Mouse (Mus musculus) midbrain, embryonic 13.5 days (tissue): ENCODE data around the gene Mef2a. TPM values are rescaled to one million over a fixed set of nuclear protein-coding genes. Genes with fewer than 3 reads are reported as not detected.

Source experiments
- ATAC-seq: fragments of 200-750 bp; cut with Nextera tagmentation; 2 replicates; pipeline ENCODE4 v1.8.0; 2017; ENCODE audit warnings: mild to moderate bottlenecking, moderate TSS enrichment, moderate library complexity
- H3K27ac ChIP-seq: fragments of 300-500 bp; sonication (generic); 2 replicates; pipeline ENCODE4 v1.5.1; 2015; ENCODE audit warnings: inconsistent platforms, mild to moderate bottlenecking, moderate library complexity
- H3K27me3 ChIP-seq: fragments of 300-500 bp; sonication (generic); 2 replicates; pipeline ENCODE4 v1.6.1; 2015; ENCODE audit warnings: mild to moderate bottlenecking, inconsistent platforms
- H3K36me3 ChIP-seq: fragments of 300-500 bp; sonication (generic); 2 replicates; pipeline ENCODE4 v1.6.1; 2015; ENCODE audit warnings: mild to moderate bottlenecking, inconsistent platforms
- H3K4me1 ChIP-seq: fragments of 300-500 bp; sonication (generic); replicated peaks from 2 replicates; pipeline ENCODE4 v1.6.1; 2015; ENCODE audit warnings: inconsistent platforms
- H3K4me2 ChIP-seq: fragments of 300-500 bp; sonication (generic); replicated peaks from 2 replicates; pipeline ENCODE4 v1.6.1; 2015; ENCODE audit warnings: moderate library complexity, mild to moderate bottlenecking, inconsistent platforms
- H3K4me3 ChIP-seq: fragments of 300-500 bp; sonication (generic); replicated peaks from 2 replicates; pipeline ENCODE4 v1.5.1; 2015; ENCODE audit warnings: mild to moderate bottlenecking, inconsistent platforms
- H3K9ac ChIP-seq: fragments of 300-500 bp; sonication (generic); replicated peaks from 2 replicates; pipeline ENCODE4 v1.6.1; 2015; ENCODE audit warnings: mild to moderate bottlenecking, inconsistent platforms
- H3K9me3 ChIP-seq: fragments of 300-500 bp; sonication (generic); 2 replicates; pipeline ENCODE4 v1.6.1; 2016; ENCODE audit warnings: mild to moderate bottlenecking, inconsistent platforms
- WGBS: fragments of 180-500 bp; shearing (Covaris S2); methylation state at CpG from one replicate; pipeline ENCODE4 v1.1.7; 2015; 5-methylcytosine and 5-hydroxymethylcytosine counted together
- polyA plus RNA-seq: library from polyadenylated mRNA; unstranded; fragments of >200 nt; fragmentation: Nextera tagmentation; extraction: Ambion mirVana; gene quantifications from 2 replicates; pipeline ENCODE4 v1.2.1, GENCODE M21; 2015

The Mef2a gene
- polyA plus RNA-seq, 1 experiment from 2014 or later: 34.0 TPM

DNA sequence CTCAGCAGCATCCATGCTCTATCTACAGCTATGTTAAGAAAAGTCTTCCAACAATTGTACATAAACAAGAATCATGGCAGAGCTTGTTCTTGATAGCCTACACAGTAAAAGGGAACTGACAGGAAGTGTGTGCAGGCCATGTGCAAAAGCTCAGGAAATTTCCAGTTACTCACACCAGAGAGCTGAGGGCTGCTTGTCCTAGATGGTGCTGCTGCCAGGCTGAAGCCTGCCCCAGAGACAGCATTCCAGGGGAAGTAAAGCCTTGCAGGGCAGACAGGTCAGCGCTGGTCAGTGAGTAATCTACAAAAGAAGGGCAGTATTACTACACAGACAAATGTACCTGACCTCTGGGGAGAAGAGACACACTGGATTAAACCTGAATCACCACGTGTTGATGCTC is 136.3 kb downstream of the Mef2a start:
- WGBS: 89% methylated on average over 2 of the region's 2 CpGs
- Histone ChIP-seq H3K36me3 (peaks cover 56% of the 10 kb centered on the region), H3K27me3 (no peaks in the 10 kb centered on the region), H3K27ac (no peak overlapping the region), H3K9me3 (no peaks in the 10 kb centered on the region), H3K4me3 (no peak overlapping the region), H3K4me1 (no peaks in the 10 kb centered on the region), H3K9ac (no peak overlapping the region), H3K4me2 (no peak overlapping the region)
- no peak for ATAC-seq

DNA sequence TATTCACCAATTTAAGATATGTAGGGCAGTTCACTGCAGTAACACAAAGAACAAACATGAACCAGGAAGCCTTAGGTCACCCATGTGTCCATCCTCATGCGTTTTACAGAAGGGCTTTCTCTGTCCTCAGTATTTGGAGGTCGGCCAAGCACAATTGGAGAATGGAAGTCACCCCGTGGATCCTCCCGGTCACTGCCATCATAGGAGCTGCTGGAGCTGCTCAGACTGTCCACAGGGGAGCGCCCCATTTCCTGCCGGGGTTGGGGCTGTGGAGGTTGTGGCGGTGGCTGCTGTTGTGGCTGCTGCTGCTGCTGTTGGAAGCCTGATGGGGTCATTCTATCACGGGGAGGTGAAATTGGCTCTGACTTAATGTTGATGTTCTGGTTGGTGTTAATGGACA is 137.9 kb downstream of the Mef2a start:
- peaks cover 56% of the 10 kb centered on the region for H3K36me3 ChIP-seq
- WGBS: 83% methylated on average over 8 of the region's 8 CpGs

DNA sequence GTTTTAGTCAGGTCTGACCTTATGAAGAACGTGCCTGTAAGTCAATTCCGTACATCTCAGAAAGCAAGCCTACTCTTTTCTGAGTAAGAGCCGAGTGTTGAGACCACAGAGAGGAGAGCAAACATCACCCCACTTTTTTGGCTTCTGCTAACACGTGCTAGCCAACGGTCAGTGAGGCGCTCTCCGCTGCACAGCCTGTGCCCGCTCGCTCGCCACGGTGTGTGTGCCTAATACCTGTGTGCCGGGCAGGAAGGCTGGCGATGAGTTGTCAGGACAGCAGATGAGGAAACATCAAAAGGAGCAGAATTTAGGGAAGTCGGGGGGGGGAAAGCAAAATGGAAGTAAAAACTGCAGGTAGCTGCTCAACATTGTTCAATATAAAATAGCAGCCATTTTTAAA is 140.2 kb downstream of the Mef2a start:
- H3K4me2 ChIP-seq: no peak overlapping the region
- H3K9ac ChIP-seq: no peak overlapping the region
- H3K27ac ChIP-seq: no peak overlapping the region
- no peak overlapping the region for H3K4me3 ChIP-seq
- 92% methylated on average over 14 of the region's 14 CpGs for WGBS
- H3K4me1 ChIP-seq: peaks cover 21% of the 10 kb centered on the region
- H3K9me3 ChIP-seq: no peaks in the 10 kb centered on the region
- H3K36me3 ChIP-seq: peaks cover 39% of the 10 kb centered on the region
- ATAC-seq: no peak
- H3K27me3 ChIP-seq: no peaks in the 10 kb centered on the region

More for the DNA sequence above, 137.9 kb downstream of the Mef2a start:
- no peak overlapping the region for H3K4me3 ChIP-seq
- H3K9me3 ChIP-seq: no peaks in the 10 kb centered on the region
- no peaks in the 10 kb centered on the region for H3K27me3 ChIP-seq
- no peak overlapping the region for H3K27ac ChIP-seq
- H3K4me2 ChIP-seq: no peak overlapping the region
- ATAC-seq: no peak
- peaks cover 11% of the 10 kb centered on the region for H3K4me1 ChIP-seq
- no peak overlapping the region for H3K9ac ChIP-seq

DNA sequence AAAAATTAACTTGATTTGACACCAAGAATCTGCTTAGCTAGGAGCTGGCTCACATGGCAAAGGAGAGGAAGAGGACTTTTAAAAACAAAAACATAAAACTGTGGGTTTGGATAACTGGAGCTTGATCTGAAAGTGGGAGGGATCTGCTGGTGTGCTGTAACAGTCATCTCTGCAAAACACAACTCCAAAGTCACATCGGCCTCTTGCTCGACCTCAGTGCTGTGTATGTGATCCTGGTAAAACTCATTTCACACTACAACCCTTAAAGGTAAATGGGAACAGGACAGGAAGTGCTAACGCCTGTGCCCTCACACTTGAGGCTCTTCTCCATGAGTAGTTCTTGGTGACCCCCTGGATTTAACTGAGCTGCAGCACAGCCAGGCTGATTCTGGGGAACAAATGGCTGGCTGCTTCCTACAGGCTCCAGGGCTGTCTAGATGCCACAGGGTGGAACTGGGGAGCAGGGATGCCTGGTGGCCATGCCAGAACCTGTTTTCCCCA is 142.0 kb downstream of the Mef2a start:
- Histone ChIP-seq H3K4me3 (no peak overlapping the region), H3K4me1 (peaks cover 23% of the 10 kb centered on the region), H3K36me3 (peaks cover 46% of the 10 kb centered on the region), H3K4me2 (no peak overlapping the region), H3K27ac (peak overlapping the region; percentile 21; the same call in 1 of the 2 replicates), H3K9me3 (no peaks in the 10 kb centered on the region), H3K9ac (no peak overlapping the region), H3K27me3 (no peaks in the 10 kb centered on the region)
- 89% methylated on average over 3 of the region's 3 CpGs for WGBS
- ATAC-seq: no peak

DNA sequence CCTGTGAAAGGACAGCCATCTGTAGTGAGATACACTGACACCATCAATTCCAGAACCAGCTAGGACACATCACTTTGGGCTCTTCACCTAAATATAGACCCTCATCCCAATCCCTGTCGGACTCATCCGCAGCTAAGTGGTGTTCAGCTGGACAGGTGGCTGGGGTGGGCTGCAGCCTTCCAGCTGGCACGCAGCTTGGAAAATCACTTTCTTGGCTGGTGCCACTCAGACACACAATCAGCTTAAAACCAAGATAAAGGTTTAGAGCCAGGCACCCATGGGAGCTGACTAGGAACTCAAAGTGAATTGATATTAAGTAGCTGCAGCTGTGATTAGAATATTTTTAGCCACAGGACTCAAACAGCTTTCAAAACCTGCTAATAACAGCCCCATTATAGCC is 142.4 kb downstream of the Mef2a start:
- 61% methylated on average over 3 of the region's 3 CpGs for WGBS
- Histone ChIP-seq H3K9me3 (no peaks in the 10 kb centered on the region), H3K27me3 (no peaks in the 10 kb centered on the region), H3K36me3 (peaks cover 45% of the 10 kb centered on the region), H3K27ac (peak overlapping the region; percentile 21; the same call in 1 of the 2 replicates), H3K4me1 (peaks cover 23% of the 10 kb centered on the region), H3K4me2 (no peak overlapping the region), H3K9ac (no peak overlapping the region), H3K4me3 (no peak overlapping the region)
- ATAC-seq: no peak; the same call in 1 of the 2 replicates

DNA sequence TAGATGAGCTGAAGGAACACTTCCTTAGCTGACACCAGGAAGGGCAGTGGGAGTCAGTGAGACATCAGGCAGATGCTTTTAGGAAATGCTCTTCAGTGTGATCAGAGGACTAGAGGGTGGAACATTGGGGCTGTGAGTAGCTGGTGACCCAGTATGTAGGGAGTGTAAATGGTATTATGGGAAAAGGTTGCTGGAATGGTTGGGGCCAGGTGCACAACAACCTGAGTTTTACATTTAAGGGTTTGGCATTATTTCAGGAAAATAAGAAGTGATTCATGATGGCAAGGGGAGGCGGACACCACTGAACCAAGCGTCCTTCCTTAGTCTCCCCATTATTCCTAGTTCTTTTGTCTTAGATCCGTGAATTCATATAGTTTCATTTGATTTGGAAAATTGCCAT is 143.0 kb downstream of the Mef2a start:
- no peak overlapping the region for H3K27ac ChIP-seq
- WGBS: 94% methylated on average over 3 of the region's 3 CpGs
- H3K36me3 ChIP-seq: peaks cover 41% of the 10 kb centered on the region
- H3K9ac ChIP-seq: no peak overlapping the region
- H3K4me2 ChIP-seq: no peak overlapping the region
- H3K4me3 ChIP-seq: no peak overlapping the region
- H3K9me3 ChIP-seq: no peaks in the 10 kb centered on the region
- peaks cover 23% of the 10 kb centered on the region for H3K4me1 ChIP-seq
- no peak for ATAC-seq
- H3K27me3 ChIP-seq: no peaks in the 10 kb centered on the region

DNA sequence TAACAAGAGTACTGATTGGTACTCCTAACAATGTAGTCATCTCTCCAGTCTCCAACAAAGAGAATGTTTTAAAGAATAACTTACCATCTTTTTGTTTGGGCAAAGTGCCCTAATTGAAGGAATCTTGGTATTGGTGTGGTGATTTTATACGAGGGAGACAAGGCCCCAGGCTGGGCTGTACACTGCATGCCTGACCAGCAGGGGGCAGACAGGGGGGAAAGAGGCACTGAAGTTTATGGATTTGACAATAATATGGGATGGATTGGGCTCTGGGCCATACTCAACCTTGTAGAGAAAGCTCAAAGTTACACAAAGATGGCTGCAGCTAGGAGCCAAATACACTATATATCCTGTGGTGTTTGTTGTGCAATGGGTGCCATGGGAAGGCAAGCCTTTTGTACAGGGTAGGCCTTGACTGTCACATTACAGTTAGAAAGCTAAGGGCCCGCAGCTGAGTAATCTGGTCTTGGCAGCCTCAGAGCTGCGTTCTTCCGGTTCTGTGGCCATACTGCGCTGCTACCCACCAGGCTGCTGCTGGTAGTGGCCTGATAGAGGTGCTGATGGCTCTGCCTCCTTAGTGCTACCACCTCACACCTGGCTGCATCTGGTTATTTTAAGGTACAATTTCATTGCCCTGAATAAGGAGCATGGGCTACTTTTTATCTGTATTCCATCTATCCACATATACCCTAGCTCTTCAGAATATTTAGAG is 143.6 kb downstream of the Mef2a start:
- Histone ChIP-seq H3K9ac (no peak overlapping the region), H3K27me3 (no peaks in the 10 kb centered on the region), H3K4me2 (no peak overlapping the region), H3K9me3 (no peaks in the 10 kb centered on the region), H3K4me1 (peaks cover 28% of the 10 kb centered on the region), H3K36me3 (peaks cover 35% of the 10 kb centered on the region), H3K27ac (no peak overlapping the region), H3K4me3 (no peak overlapping the region)
- ATAC-seq: peak; percentile 38; the same call in 1 of the 2 replicates
- WGBS: 81% methylated on average over 5 of the region's 5 CpGs

DNA sequence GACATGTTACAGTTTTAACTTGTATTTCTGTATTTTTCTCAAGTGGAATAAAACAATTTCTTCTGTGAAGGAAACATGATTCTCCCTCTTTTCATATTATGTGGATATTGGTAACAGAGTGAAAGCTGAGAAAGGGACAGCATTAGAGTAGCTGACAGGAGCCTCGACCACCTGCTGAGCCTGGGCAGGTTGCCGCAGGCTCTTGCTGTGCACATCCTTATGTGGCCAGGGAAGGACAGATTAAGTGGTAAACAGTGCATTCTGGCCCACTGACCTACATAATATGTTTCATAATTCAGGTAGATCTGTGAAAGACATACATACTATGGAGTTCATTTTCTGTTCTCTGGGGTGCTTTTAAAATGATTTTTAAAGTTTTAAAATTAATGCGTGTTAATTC is 144.3 kb downstream of the Mef2a start:
- Histone ChIP-seq H3K36me3 (peaks cover 35% of the 10 kb centered on the region), H3K4me2 (no peak overlapping the region), H3K27ac (no peak overlapping the region), H3K4me3 (no peak overlapping the region), H3K9ac (no peak overlapping the region), H3K9me3 (no peaks in the 10 kb centered on the region), H3K4me1 (peaks cover 35% of the 10 kb centered on the region), H3K27me3 (no peaks in the 10 kb centered on the region)
- 74% methylated on average over 3 of the region's 3 CpGs for WGBS
- no peak for ATAC-seq

DNA sequence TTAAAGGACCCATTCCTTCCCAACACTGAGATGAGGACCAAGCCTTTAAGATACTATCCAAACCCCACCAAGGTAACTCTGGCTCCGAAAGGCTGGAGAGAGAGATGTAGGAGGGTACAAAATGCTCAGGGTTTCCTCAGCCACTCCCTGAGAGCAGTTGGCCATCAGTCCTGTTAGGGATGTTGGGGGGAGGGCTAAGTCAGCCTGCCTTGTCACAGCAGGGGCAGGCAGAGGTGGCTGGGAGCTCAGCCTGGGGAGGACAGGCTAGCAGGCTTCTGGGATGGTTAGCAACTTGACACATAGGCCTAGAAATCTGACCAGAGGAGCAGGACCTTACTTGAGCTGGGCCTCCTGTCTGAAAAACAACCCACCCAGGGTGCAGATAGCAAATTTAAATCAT is 145.1 kb downstream of the Mef2a start:
- no peaks in the 10 kb centered on the region for H3K27me3 ChIP-seq

DNA sequence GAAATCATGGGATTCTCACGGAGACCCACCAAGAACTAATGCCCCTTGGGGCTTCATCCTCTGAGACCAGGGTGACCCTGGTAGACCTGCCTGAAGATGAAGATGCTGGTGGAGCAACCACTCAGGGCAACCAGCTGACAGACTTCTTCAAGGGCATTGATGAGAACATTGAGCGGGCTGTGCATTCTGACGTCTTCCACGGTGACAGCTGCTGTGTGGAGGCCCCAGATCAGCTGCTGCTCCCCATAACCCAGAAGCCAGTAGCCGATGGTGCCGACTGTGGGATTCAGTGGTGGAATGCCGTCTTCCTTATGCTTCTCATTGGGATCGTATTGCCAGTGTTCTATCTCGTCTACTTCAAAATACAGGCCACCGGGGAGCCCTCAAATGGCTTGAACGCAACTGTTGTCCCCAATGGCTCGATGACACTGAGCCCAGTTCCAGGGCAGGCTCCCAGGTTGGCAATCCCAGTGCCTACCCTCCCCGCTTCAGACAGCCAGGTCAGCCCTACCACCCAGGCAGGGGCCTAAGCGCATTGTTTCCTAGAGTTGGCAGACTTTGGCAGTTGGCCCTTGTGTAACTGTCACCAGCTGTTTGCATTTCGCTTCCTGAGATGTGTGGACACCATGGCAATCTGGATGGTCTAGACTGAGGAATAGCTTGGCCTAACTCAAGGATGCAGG is 146.6 kb downstream of the Mef2a start:
- Histone ChIP-seq H3K9ac (no peak overlapping the region), H3K27ac (no peak overlapping the region), H3K4me3 (no peak overlapping the region), H3K4me2 (no peak overlapping the region), H3K9me3 (no peaks in the 10 kb centered on the region), H3K36me3 (peaks cover 24% of the 10 kb centered on the region), H3K27me3 (no peaks in the 10 kb centered on the region), H3K4me1 (peaks cover 48% of the 10 kb centered on the region)
- 94% methylated on average over 15 of the region's 15 CpGs for WGBS
- no peak for ATAC-seq

More for the DNA sequence above, 145.1 kb downstream of the Mef2a start:
- Histone ChIP-seq H3K4me2 (no peak overlapping the region), H3K4me3 (no peak overlapping the region), H3K4me1 (peaks cover 42% of the 10 kb centered on the region), H3K9me3 (no peaks in the 10 kb centered on the region), H3K9ac (no peak overlapping the region), H3K27ac (no peak overlapping the region), H3K36me3 (peaks cover 30% of the 10 kb centered on the region)
- WGBS: 74% methylated on average over 1 of the region's 1 CpGs
- ATAC-seq: no peak

DNA sequence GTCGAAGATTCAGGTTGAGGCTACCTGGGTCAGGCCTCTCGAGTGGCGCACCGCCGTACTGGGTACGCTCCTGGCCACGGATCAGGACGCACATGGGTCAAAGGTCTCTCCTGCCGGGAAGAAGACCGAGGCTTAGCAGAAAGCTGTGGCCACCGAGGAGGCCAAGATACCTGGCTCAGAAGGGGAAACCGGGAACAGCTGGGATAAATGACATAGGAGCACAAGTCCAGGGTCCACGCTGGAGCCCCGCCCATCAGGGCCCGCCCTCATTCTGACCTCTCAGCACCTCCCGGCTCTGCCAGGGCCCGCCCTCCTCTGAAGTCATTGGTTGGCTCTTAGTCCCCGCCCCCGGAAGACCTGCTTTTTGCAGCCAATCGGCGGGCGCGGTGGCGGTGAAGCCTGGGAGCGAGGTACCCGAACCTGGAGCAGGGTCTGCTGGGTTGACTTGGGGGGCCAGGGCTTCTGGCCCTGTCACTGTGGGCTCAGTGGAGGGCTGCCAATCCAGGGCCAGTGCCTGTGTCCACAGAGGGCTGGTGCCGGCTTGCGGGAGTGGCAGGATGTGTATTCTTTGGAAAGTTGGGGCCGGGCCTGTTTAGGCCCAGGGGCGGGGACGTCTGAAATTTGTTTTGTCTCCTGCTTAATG is 150.3 kb downstream of the Mef2a start, which contains the start of gene Lysmd4:
Lysmd4 (plus strand) TSS at position 325 of the 643 bp plus-strand sequence.
- Histone ChIP-seq H3K27ac (peak within 1 kb of the TSS; percentile 37; the same call in 1 of the 2 replicates), H3K9me3 (no peaks in the 10 kb centered on the region), H3K36me3 (peaks cover 21% of the 10 kb centered on the region), H3K4me2 (peak within 1 kb of the TSS; percentile 85), H3K9ac (peak within 1 kb of the TSS; percentile 89), H3K4me1 (peaks cover 25% of the 10 kb centered on the region), H3K27me3 (no peaks in the 10 kb centered on the region), H3K4me3 (peak within 1 kb of the TSS; percentile 78)
- WGBS: 3% methylated on average over 31 of the region's 31 CpGs
- peak; percentile 96 for ATAC-seq

DNA sequence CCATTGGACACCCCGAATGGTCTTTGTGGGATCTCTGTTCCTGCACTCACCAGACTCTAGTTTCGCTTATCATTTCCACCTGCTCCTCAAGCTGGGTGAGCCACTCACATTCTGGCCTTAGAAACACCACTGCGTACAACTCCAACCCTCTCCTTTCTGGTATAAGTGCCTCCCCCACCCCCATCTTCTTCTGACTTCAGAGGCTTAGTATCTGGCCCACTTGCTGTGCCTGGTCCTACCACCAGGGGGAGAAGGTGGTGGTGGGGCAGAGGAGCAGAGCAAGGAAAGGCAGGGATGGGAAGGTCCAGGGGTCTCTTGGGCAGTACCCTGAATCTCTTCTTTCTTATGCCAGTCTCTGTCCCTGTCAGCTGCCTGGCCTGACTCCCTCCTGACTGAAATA is 155.6 kb downstream of the Mef2a start:
- Histone ChIP-seq H3K4me2 (no peak overlapping the region), H3K4me3 (no peak overlapping the region), H3K9ac (no peak overlapping the region), H3K9me3 (no peaks in the 10 kb centered on the region), H3K36me3 (no peaks in the 10 kb centered on the region), H3K27me3 (no peaks in the 10 kb centered on the region), H3K4me1 (0 out of 2 replicates have a peak, but pooled peaks cover 5% of the 10 kb centered on the region), H3K27ac (no peak overlapping the region)
- no peak for ATAC-seq
- WGBS: 77% methylated on average over 3 of the region's 3 CpGs
